Mouse (Mus musculus): Measurements from ENCODE around the gene Nop14. TPM values are rescaled to one million over a fixed set of nuclear protein-coding genes. Genes with fewer than 3 reads are reported as not detected.
"Not testable (repeated sequence)": the region's sequence is repeated elsewhere in the genome, so short reads cannot be mapped to it uniquely, and the experiment has no call there.

Gene Nop14
- total RNA-seq, 2 experiments from 2014 or later, result 22.0 to 32.4 TPM

DNA sequence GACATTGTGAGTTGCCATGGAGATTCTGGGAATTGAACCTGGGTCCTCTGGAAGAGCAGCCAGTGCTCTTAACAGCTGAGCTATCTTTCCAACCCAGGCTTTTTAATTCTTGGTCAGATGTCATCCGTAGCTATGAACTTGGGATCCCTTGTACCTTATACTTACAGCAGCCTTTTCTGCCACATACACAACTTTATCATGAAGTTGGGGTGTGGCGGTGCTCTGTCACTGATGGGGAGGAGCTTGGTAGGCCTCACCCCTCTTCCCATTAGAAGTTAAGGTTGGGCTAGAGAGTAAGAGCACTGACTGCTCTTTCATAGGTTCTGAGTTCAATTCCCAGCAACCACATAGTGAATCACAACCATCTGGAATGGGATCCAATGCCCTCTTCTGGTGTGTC lies 27.0 kb downstream of the Nop14 start:
- no peak for DNase-seq

DNA sequence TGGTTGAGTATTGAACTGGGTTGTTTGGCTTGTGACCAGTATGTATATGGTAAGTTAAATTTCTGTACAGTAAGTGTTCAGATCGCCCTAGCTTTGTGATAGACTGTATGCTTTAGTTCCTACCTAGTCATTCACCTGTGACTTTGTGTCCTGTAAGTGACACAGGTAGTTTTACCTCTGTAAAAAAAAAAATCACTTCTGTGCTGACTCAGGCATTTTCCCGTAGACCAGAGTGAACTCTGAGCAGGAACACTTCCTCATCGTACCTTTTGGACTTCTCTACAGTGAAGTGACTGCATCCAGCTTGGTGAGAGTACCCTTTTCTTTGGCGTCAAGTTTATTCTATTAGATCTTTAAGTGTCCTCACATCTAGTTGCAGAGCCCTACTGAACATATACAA lies 50.0 kb downstream of the Nop14 start:
- no peak for DNase-seq

GRCm38 (mm10) chr5:34608226-34608625 lies 51.7 kb downstream of the Nop14 start:
- DNase-seq, result no peak

DNA sequence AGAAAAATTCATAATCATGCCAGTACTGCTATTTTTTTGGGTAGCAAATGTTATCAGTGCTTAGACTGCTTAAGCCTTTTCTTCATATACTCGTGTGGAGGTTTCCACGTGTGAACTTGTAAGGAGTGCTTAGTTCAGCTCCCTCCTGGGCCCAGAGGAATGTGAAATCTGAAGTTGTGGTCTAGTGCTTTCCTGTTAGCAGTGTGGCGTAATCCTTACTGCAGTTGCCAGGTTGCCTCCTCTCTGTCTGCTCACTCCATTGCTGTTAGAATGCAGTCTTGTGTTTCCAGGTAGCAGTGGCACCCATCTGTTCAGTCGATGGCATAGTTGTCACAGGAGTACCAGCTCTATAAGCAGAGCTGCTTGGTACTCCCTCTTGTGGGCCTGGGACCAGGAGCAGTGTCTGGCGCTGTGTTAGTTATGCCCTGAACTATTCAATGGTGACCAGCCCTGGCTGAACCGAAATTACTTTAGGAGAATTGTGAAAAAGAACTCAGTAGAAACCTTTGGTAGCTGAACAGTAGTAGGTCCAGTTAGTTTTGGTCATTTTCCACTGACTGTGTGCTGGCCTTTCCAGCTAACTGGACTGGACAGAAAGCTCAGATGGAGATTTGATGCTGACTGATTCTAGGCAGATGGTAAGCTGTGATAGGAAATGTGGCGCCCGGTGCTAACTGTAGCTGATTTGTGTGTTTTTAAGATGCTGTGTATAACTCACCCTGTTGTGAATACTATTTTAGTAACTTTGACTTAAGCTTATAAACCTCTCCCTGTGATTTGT lies 52.7 kb downstream of the Nop14 start:
- DNase-seq, result no peak

- no peak for DNase-seq
These were observed 55.4 kb downstream of the Nop14 start for GRCm38 (mm10) chr5:34604576-34604975.

DNA sequence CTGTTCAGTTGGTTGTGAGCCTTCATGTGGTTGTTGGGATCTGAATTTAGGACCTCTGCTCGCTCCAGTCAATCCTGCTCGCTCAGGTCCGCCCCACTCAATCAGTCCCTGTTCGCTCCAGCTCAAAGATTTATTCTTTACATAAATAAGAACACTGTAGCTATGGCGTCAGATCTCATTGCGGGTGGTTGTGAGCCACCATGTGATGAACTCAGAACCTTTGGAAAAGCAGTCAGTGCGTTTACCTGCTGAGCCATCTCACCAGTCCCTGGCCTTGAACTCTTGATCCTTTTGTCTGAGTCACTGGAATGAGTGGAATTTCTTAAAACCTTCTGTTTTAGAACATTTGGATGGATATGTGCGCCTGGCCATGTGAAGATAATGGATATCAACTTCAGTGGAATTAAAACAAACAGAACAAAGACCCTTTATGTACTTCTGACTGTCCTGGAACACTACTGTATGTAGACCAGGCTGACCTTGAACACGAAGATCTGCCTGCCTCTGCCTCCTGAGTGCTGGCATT lies 66.7 kb downstream of the Nop14 start:
- DNase-seq, result no peak

DNA sequence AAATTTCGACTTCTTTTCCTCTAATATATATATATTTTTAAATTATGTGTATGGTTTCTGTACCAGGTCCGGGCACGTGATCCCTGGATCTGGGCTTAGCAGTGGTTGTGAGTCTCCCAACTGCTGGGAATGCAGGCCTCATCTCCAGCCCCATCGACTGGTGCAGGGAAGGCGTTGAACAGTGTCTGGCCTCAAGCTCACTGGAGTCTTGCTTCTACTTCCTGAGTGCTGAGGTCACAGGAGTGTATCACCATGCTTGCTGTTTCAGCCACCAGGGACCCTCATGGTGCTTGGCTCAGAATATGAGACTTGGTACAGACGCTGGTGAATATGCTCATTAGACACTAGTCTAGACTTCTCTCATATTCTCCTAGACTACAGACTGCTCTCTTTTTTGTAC lies 67.3 kb downstream of the Nop14 start:
- DNase-seq, result no peak

GRCm38 (mm10) chr5:34592224-34592623 lies 67.7 kb downstream of the Nop14 start:
- DNase-seq, result not testable (repeated sequence)

GRCm38 (mm10) chr5:34591388-34592004 lies 68.5 kb downstream of the Nop14 start:
- DNase-seq, result no peak

- no peak for DNase-seq
These were observed 69.2 kb downstream of the Nop14 start for GRCm38 (mm10) chr5:34590702-34591101.

DNA sequence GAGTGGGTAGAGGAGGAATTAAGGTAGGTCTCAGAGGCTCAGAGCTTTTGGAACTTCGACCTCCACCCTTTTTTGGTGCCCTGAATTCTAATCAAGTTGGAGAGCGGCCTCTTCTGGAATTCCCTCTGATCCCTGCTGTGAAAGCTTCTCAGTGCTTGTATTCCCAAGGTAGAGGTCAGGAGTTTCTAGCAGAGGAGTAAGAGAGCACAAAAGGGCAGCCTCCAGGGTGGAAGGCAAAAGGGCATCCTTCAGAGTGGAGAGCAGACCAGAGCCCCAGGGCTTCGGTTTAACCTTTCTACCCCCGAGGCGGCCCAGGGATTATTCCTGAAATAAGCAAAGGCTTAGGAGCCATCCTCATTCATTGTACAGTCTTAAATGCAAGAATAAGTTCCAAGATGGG lies 69.9 kb downstream of the Nop14 start:
- no peak for DNase-seq

Other genes with a start within 250 kb of the Nop14 start
- 10 to 100 TPM; 15.0 to 16.8 TPM for gene Tnip2, start 146.2 kb downstream of the Nop14 start, total RNA-seq (2021)
- gene Sh3bp2, start 134.3 kb downstream of the Nop14 start, total RNA-seq (2021), result 10 to 100 TPM; 15.4 to 17.3 TPM
- 100 to 1,000 TPM; 141 to 156 TPM for gene Add1, start 86.5 kb downstream of the Nop14 start, total RNA-seq (2021)
- 10 to 100 TPM; 32.7 to 40.3 TPM for gene Mfsd10, start 22.9 kb downstream of the Nop14 start, total RNA-seq (2021)
- 1 to 10 TPM; 3.3 TPM for gene Grk4, start 231 bp upstream of the Nop14 start, total RNA-seq (2021)
- 10 to 100 TPM; 28.0 to 42.0 TPM for gene Htt, start 101.6 kb upstream of the Nop14 start, total RNA-seq (2021)
- gene Msantd1, start 247.9 kb upstream of the Nop14 start, total RNA-seq (2021), result 1 to 10 TPM; 1.5 to 2.5 TPM

Data from adrenal gland, postnatal 36 days (tissue).